Mouse (Mus musculus) CH12.LX (cell line): ENCODE results near the gene Rora. TPM values are rescaled to one million over a fixed set of nuclear protein-coding genes. Genes with fewer than 3 reads are reported as not detected.

ENCODE experiments used
- DNase-seq: peaks from one replicate; pipeline ENCODE4 v3.0.0-alpha.2; 2013; ENCODE audit errors: extremely low read depth
- H3K27ac ChIP-seq: 2 replicates; pipeline ENCODE4 v1.5.1; 2012; ENCODE audit warnings: low read depth, mild to moderate bottlenecking, control low read depth, moderate library complexity; ENCODE audit not compliant: insufficient read depth
- H3K27me3 ChIP-seq: replicated peaks from 2 replicates; pipeline ENCODE3; 2012; ENCODE audit warnings: inconsistent platforms
- H3K36me3 ChIP-seq, 2 experiments: replicated peaks in 1 of 2; 2 replicates each; pipeline versions ENCODE3 to v1.6.1; 2012; ENCODE audit warnings: inconsistent platforms in 1 of 2, low read length in 1 of 2, mild to moderate bottlenecking in 1 of 2, mixed read lengths in 1 of 2, moderate library complexity in 1 of 2; ENCODE audit not compliant: control insufficient read depth in 1 of 2, insufficient read depth in 1 of 2
- H3K4me1 ChIP-seq, 2 experiments: 2 replicates each; pipeline ENCODE4 v1.6.1; 2012; ENCODE audit warnings: inconsistent platforms in 1 of 2, moderate library complexity in 1 of 2; ENCODE audit not compliant: insufficient read depth in 2 of 2, control insufficient read depth in 1 of 2
- H3K4me2 ChIP-seq: 2 replicates; pipeline ENCODE4 v1.6.1; 2012; ENCODE audit warnings: low read depth, mild to moderate bottlenecking, control low read depth; ENCODE audit not compliant: poor library complexity, insufficient read depth, severe bottlenecking
- H3K4me3 ChIP-seq, 3 experiments: fragments of 150-350 bp in 1 of 3; sonication (generic) in 1 of 3; replicated peaks in 1 of 3; 2 replicates each; pipeline versions ENCODE3 to v1.5.1; 2011 to 2012; ENCODE audit warnings: low read depth in 2 of 3, low read length in 2 of 3, mild to moderate bottlenecking in 2 of 3, moderate library complexity in 2 of 3, control low read depth in 1 of 3, improper control_type of control experiment in 1 of 3, inconsistent platforms in 1 of 3, mixed read lengths in 1 of 3; ENCODE audit not compliant: poor library complexity in 1 of 3
- H3K79me2 ChIP-seq: replicated peaks from 2 replicates; pipeline ENCODE4 v1.6.1; 2012; ENCODE audit warnings: mild to moderate bottlenecking, moderate library complexity; ENCODE audit not compliant: control insufficient read depth, poor library complexity, insufficient read depth, severe bottlenecking; ENCODE audit errors: extremely low read depth
- H3K9ac ChIP-seq: 2 replicates; pipeline ENCODE4 v1.6.1; 2012; ENCODE audit warnings: low read depth, mild to moderate bottlenecking, control low read depth, moderate library complexity; ENCODE audit not compliant: insufficient read depth
- H3K9me3 ChIP-seq: replicated peaks from 2 replicates; pipeline ENCODE3; 2012; ENCODE audit warnings: low read length, inconsistent platforms, mixed read lengths
- BHLHE40 ChIP-seq: IDR thresholded peaks from 2 replicates; pipeline ENCODE4 v1.6.1; 2011; ENCODE audit warnings: mild to moderate bottlenecking, low read depth, low read length, improper control_type of control experiment
- CHD1 ChIP-seq: IDR thresholded peaks from 2 replicates; pipeline ENCODE4 v1.6.1; 2012; ENCODE audit warnings: low read depth, low read length, improper control_type of control experiment, inconsistent platforms
- CTCF ChIP-seq, 2 experiments: IDR thresholded peaks in 1 of 2; conservative IDR thresholded peaks in 1 of 2; 2 replicates each; pipeline ENCODE4 v1.5.1; 2011 to 2012; ENCODE audit warnings: low read depth in 2 of 2, low read length in 2 of 2, improper control_type of control experiment in 1 of 2, inconsistent platforms in 1 of 2, mild to moderate bottlenecking in 1 of 2, moderate library complexity in 1 of 2
- E2F4 ChIP-seq: IDR thresholded peaks from 2 replicates; pipeline ENCODE4 v1.6.1; 2011; ENCODE audit warnings: low read depth, low read length, improper control_type of control experiment; ENCODE audit not compliant: insufficient replicate concordance
- ELF1 ChIP-seq: IDR thresholded peaks from 2 replicates; pipeline ENCODE4 v1.6.1; 2014; ENCODE audit warnings: low read depth, mild to moderate bottlenecking, inconsistent platforms, low read length, improper control_type of control experiment
- EP300 ChIP-seq: IDR thresholded peaks from 2 replicates; pipeline ENCODE4 v1.6.1; 2011; ENCODE audit warnings: low read length, improper control_type of control experiment
- ETS1 ChIP-seq: conservative IDR thresholded peaks from 2 replicates; pipeline ENCODE4 v1.6.1; 2012; ENCODE audit warnings: low read depth, mild to moderate bottlenecking, inconsistent platforms, low read length, improper control_type of control experiment, moderate library complexity
- HCFC1 ChIP-seq: IDR thresholded peaks from 2 replicates; pipeline ENCODE4 v1.6.1; 2012; ENCODE audit warnings: low read depth, mild to moderate bottlenecking, inconsistent platforms, low read length, improper control_type of control experiment
- JUN ChIP-seq: IDR thresholded peaks from 2 replicates; pipeline ENCODE4 v1.6.1; 2011; ENCODE audit warnings: low read depth, mild to moderate bottlenecking, low read length, improper control_type of control experiment, moderate library complexity; ENCODE audit not compliant: insufficient read depth
- JUND ChIP-seq: conservative IDR thresholded peaks from 2 replicates; pipeline ENCODE4 v1.6.1; 2011; ENCODE audit warnings: low read depth, low read length, improper control_type of control experiment
- MAX ChIP-seq: IDR thresholded peaks from 2 replicates; pipeline ENCODE4 v1.6.1; 2011; ENCODE audit warnings: low read length, improper control_type of control experiment
- MAZ ChIP-seq: IDR thresholded peaks from 2 replicates; pipeline ENCODE4 v1.6.1; 2012; ENCODE audit warnings: low read depth, mild to moderate bottlenecking, inconsistent platforms, low read length, improper control_type of control experiment, moderate library complexity
- MEF2A ChIP-seq: IDR thresholded peaks from 2 replicates; pipeline ENCODE4 v1.6.1; 2014; ENCODE audit warnings: low read depth, mild to moderate bottlenecking, inconsistent platforms, low read length, improper control_type of control experiment, borderline replicate concordance
- MXI1 ChIP-seq: IDR thresholded peaks from 2 replicates; pipeline ENCODE4 v1.6.1; 2011; ENCODE audit warnings: mild to moderate bottlenecking, low read depth, low read length, improper control_type of control experiment
- NRF1 ChIP-seq: IDR thresholded peaks from 2 replicates; pipeline ENCODE4 v1.6.1; 2014; ENCODE audit warnings: low read depth, mild to moderate bottlenecking, inconsistent platforms, low read length, improper control_type of control experiment, moderate library complexity
- PAX5 ChIP-seq: IDR thresholded peaks from 2 replicates; pipeline ENCODE4 v1.6.1; 2012; ENCODE audit warnings: low read length, inconsistent platforms, mixed read lengths
- POLR2A ChIP-seq: IDR thresholded peaks from 2 replicates; pipeline ENCODE4 v1.6.1; 2011; ENCODE audit warnings: low read depth, mild to moderate bottlenecking, improper control_type of control experiment, low read length
- POLR2AphosphoS2 ChIP-seq: IDR thresholded peaks from 2 replicates; pipeline ENCODE4 v1.6.1; 2011; ENCODE audit warnings: low read depth, low read length, improper control_type of control experiment
- RAD21 ChIP-seq: IDR thresholded peaks from 2 replicates; pipeline ENCODE4 v1.6.1; 2011; ENCODE audit warnings: low read depth, mild to moderate bottlenecking, low read length, improper control_type of control experiment, moderate library complexity
- RCOR1 ChIP-seq: conservative IDR thresholded peaks from 2 replicates; pipeline ENCODE4 v1.6.1; 2012; ENCODE audit warnings: low read depth, mild to moderate bottlenecking, inconsistent platforms, low read length, improper control_type of control experiment
- SMC3 ChIP-seq: IDR thresholded peaks from 2 replicates; pipeline ENCODE4 v1.6.1; 2011; ENCODE audit warnings: low read depth, low read length, improper control_type of control experiment
- TBP ChIP-seq: conservative IDR thresholded peaks from 2 replicates; pipeline ENCODE4 v1.6.1; 2011; ENCODE audit warnings: low read depth, low read length, improper control_type of control experiment
- UBTF ChIP-seq: IDR thresholded peaks from 2 replicates; pipeline ENCODE4 v1.6.1; 2012; ENCODE audit warnings: low read depth, mild to moderate bottlenecking, inconsistent platforms, low read length, improper control_type of control experiment, moderate library complexity
- USF1 ChIP-seq: IDR thresholded peaks from 2 replicates; pipeline ENCODE4 v1.6.1; 2014; ENCODE audit warnings: low read depth, mild to moderate bottlenecking, inconsistent platforms, low read length, improper control_type of control experiment
- USF2 ChIP-seq: conservative IDR thresholded peaks from 2 replicates; pipeline ENCODE4 v1.6.1; 2011; ENCODE audit warnings: low read depth, low read length, improper control_type of control experiment
- ZC3H11A ChIP-seq: IDR thresholded peaks from 2 replicates; pipeline ENCODE4 v1.6.1; 2012; ENCODE audit warnings: low read depth, mild to moderate bottlenecking, inconsistent platforms, low read length, improper control_type of control experiment
- ZMIZ1 ChIP-seq: IDR thresholded peaks from 2 replicates; pipeline ENCODE4 v1.6.1; 2012; ENCODE audit warnings: low read depth, mild to moderate bottlenecking, inconsistent platforms, low read length, improper control_type of control experiment
- dilution Hi-C: fragments of 300-500 bp; cut with MboI; formaldehyde crosslinking; loops from 2 replicates; pipeline ENCODE4 v1.14.3; 2020; ENCODE audit warnings: low sequenced_read_pairs; ENCODE audit not compliant: extremely low pct_unique_long_range_greater_than_20kb, extremely low pct_ligation_motif_present
- in situ Hi-C: fragments of 300-500 bp; cut with MboI; formaldehyde crosslinking; loops from 3 replicates; pipeline ENCODE4 v1.14.3; 2019; ENCODE audit warnings: low sequenced_read_pairs, low pct_ligation_motif_present, low pct_unique_long_range_greater_than_20kb, mixed read lengths
- polyA plus RNA-seq: library from polyadenylated mRNA; unstranded; fragments of >175 nt; gene quantifications from 2 replicates; pipeline ENCODE4 v1.2.1, GENCODE M21; 2012; ENCODE audit warnings: low read depth; ENCODE audit not compliant: insufficient read length
- total RNA-seq, 2 experiments: library from RNA; depleted of rRNA; stranded (reverse); fragments of 300-350 nt in 1 of 2; fragments of >200 nt in 1 of 2; gene quantifications; 2 replicates each; pipeline ENCODE4 v1.2.3; 2012 to 2014

Rora gene
- total and polyA plus RNA-seq, 3 experiments: 0.36 to 0.66 (median 0.64) TPM

- in situ Hi-C loops: no loop called here
- Histone ChIP-seq H3K4me1 (no peaks in the 10 kb centered on the region), H3K27ac (no peak overlapping the region), H3K4me3 (no peak overlapping the region), H3K36me3 (no peaks in the 10 kb centered on the region), H3K4me2 (no peak overlapping the region), H3K79me2 (no peaks in the 10 kb centered on the region), H3K27me3 (no peaks in the 10 kb centered on the region), H3K9me3 (peaks cover 90% of the 10 kb centered on the region), H3K9ac (no peak overlapping the region)
- no peak for DNase-seq
- no peak for TF ChIP-seq MAX
- TF ChIP-seq BHLHE40: no peak
- no peak for TF ChIP-seq CHD1
- no peak for TF ChIP-seq MAZ
- no peak for TF ChIP-seq CTCF (conservative IDR thresholded peaks at IDR 0.05 in 1 of 2, IDR thresholded peaks at IDR 0.05 in 1 of 2; ENCODE audit: low read depth in 2 of 2, low read length in 2 of 2)
- no peak for TF ChIP-seq JUND
- TF ChIP-seq HCFC1: no peak
- TF ChIP-seq RAD21: no peak
- no peak for TF ChIP-seq UBTF
- no peak for TF ChIP-seq USF2
- no peak for TF ChIP-seq POLR2AphosphoS2
- TF ChIP-seq ELF1: no peak
- no peak for TF ChIP-seq ETS1
- TF ChIP-seq MXI1: no peak
- no peak for TF ChIP-seq RCOR1
- no peak for TF ChIP-seq TBP
- no peak for TF ChIP-seq ZC3H11A
- no peak for TF ChIP-seq PAX5
- TF ChIP-seq E2F4: no peak
- no peak for TF ChIP-seq POLR2A
- dilution Hi-C loops: no loop called here
These were observed 17.1 kb downstream of the Rora start for GRCm38 (mm10) chr9:68670731-68671130.

GRCm38 (mm10) chr9:68672459-68672858 is 18.9 kb downstream of the Rora start:
- no peaks in the 10 kb centered on the region for H3K4me1 ChIP-seq
- no peak overlapping the region for H3K27ac ChIP-seq
- no peak overlapping the region for H3K9ac ChIP-seq
- DNase-seq: no peak
- dilution Hi-C loops: no loop called here
- no peaks in the 10 kb centered on the region for H3K79me2 ChIP-seq
- no peak overlapping the region for H3K4me3 ChIP-seq
- TF ChIP-seq USF1: no peak
- no peak for TF ChIP-seq SMC3
- no peak for TF ChIP-seq BHLHE40
- TF ChIP-seq RAD21: no peak
- no peak for TF ChIP-seq TBP
- no peak for TF ChIP-seq MEF2A
- TF ChIP-seq JUN: no peak
- no peak for TF ChIP-seq POLR2AphosphoS2
- no peak for TF ChIP-seq EP300
- TF ChIP-seq NRF1: no peak
- TF ChIP-seq ZMIZ1: no peak
- TF ChIP-seq MAX: no peak
- TF ChIP-seq RCOR1: no peak
- no peaks in the 10 kb centered on the region for H3K27me3 ChIP-seq
- in situ Hi-C loops: no loop called here
- no peaks in the 10 kb centered on the region for H3K36me3 ChIP-seq
- H3K9me3 ChIP-seq: peaks cover 88% of the 10 kb centered on the region
- H3K4me2 ChIP-seq: no peak overlapping the region
